Mouse (Mus musculus) A20 (cell line): Measurements from ENCODE around the gene Secisbp2.
A peak's percentile ranks its signal among the peaks of the same experiment; 100 is the strongest.
"Not testable (repeated sequence)": the region's sequence is repeated elsewhere in the genome, so short reads cannot be mapped to it uniquely, and the experiment has no call there.

ENCODE experiments used
- DNase-seq: peaks from one replicate; pipeline ENCODE4 v3.0.0-alpha.2; 2011; ENCODE audit warnings: low read depth, low spot score

The Secisbp2 gene

GRCm38 (mm10) chr13:51651408-51652064 lies at the start of gene Secisbp2:
Secisbp2 (plus strand) TSS chr13:51651697.
- DNase-seq = peak; percentile 95

- DNase-seq = no peak
Observed at GRCm38 (mm10) chr13:51602764-51603163, 48.7 kb upstream of the Secisbp2 start.

GRCm38 (mm10) chr13:51603221-51603893 lies 48.1 kb upstream of the Secisbp2 start:
- no peak for DNase-seq

DNA sequence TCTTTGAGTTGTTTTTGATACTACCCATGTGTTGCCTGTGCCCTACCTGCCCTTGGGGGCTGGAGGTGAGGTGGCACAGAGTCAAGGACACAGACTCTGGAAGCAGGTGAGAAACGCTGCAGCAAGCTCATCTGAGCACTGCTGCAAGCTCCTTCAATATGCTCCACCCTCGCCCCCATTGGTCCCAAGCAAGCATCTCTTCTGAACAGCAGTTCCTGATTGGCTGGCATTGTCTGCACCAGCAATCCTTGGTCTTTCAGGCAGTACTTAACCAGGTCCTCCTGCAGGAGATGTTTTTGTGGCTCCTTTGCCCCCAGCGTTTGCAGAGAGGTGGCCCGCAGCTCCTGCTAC lies 47.6 kb upstream of the Secisbp2 start:
- DNase-seq = no peak

GRCm38 (mm10) chr13:51609231-51609630 lies 42.3 kb upstream of the Secisbp2 start:
- peak; percentile 30 for DNase-seq

DNA sequence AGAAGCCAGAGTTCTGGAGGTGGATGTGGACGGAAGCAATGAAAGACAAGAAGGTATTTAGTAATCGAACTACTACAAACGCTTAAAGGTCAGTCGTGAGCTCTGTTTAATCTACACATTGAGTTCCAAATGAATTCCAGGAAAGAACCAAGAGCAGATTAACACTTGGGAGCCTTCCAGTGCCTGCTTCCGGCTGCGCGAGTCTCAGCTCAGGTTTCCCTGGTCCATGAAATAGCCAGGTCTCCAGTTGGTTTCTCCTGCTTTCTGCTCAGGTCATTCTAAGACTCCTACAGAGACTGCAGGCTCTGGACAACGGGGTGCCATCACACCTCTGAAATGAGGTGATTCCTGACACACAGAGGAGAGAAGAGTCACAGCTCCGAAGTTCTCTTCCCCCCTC lies 40.4 kb upstream of the Secisbp2 start:
- DNase-seq = no peak

GRCm38 (mm10) chr13:51611500-51611899 lies 40.0 kb upstream of the Secisbp2 start:
- no peak for DNase-seq

DNA sequence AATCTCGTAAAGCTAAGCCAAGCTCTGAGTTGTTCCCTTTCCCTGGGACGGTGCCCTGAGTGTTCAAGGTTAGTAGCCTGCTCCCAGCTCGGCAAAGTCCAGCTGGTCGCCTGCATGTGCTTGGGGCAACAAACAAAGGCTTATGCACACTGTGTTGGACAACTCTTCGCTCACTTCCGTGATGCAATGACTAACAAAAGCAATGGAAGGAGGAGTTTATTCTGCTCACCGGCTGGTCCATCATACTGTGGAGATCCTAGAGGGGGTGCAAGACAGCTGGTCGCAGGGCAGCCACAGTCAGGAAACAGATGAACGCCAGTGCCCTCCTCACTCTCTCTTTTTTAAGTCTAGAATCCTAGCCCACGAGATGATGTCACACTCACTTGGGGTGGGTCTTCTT lies 35.7 kb upstream of the Secisbp2 start:
- DNase-seq = no peak

- DNase-seq = no peak
Observed at GRCm38 (mm10) chr13:51616417-51617044, 35.0 kb upstream of the Secisbp2 start.

GRCm38 (mm10) chr13:51617306-51617705 lies 34.2 kb upstream of the Secisbp2 start:
- no peak for DNase-seq

GRCm38 (mm10) chr13:51617861-51618260 lies 33.6 kb upstream of the Secisbp2 start:
- peak; percentile 53 for DNase-seq

- DNase-seq = no peak
Observed at GRCm38 (mm10) chr13:51618602-51619001, 32.9 kb upstream of the Secisbp2 start.

DNA sequence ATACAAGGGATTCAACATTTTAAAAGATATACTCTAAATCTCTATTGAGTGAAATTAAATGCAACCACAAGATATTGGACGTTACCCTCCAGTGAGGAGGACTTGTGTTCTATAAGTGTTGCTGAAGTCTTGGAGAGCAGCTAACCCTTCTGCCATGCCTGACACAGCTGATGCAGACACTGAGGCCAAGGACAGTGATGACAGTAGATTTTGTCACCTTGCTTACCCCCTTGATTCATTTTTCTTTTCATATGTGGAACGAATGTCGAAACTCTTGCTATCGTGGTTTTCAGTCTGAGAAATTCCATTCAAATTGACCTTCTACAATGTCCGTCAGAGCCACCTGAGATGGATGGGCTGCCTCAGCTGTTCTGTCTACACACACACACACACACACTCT lies 28.9 kb upstream of the Secisbp2 start:
- no peak for DNase-seq

DNA sequence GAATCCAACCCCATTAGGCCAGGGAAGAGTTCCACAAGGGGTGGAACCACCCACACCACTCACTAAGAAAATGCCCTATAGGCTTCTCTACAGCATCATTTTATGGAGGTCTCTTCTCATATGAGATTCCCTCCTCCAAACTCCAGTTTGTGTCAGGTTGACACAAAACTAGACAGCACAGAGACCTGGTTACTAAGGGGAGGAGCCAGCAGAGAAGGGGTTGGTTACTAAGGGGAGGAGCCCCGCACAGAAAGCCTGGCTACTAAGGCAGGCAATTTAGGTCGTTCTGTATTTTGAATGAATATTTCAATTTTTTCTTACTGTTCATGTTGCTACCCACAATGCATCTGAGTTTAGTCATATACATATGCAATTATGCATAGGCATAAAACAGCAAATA lies 27.8 kb upstream of the Secisbp2 start:
- DNase-seq = no peak

GRCm38 (mm10) chr13:51628273-51628848 lies 23.1 kb upstream of the Secisbp2 start:
- no peak for DNase-seq

GRCm38 (mm10) chr13:51631354-51631992 lies 20.0 kb upstream of the Secisbp2 start:
- DNase-seq = no peak

GRCm38 (mm10) chr13:51632560-51633218 lies 18.8 kb upstream of the Secisbp2 start:
- no peak for DNase-seq

DNA sequence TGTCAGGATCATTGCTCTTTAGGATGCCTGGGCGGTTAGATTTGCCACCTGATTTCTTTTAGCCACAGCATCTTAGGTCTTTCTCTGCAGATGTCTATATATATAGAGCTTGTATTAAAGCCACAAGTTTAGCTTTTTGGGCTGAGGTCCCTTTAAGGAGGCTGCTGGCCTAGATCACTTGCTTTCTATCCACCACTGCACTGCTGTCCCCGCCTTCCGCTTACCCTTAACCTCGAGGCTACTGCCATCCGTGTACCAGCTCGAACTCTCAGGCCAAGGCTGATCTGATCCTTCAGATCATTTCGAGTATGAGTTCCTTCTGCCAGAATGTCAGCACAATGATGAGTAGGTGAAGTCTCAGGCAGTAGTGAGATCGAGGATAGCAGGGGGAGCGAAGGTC lies 16.1 kb upstream of the Secisbp2 start:
- not testable (repeated sequence) for DNase-seq

DNA sequence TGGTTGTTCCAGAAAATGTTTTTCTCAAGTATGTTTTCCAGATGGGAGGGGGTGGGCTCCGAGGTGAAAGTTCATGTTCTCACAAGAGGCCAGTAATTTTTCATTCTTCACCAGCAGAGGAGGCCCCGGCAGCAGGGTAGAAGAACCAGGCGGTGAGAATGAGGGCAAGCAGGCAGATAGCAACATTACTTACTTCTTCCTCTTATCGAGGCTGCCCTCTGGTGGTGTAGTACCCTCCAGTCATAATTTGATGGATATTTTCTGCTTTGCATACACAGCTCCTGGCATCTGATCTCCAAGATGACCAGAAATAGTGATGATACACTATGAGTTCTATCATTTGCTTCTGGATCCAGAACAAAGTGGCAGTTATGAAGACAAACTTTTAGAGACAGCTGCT lies 12.5 kb upstream of the Secisbp2 start:
- DNase-seq = peak; percentile 61

GRCm38 (mm10) chr13:51641424-51641823 lies 10.1 kb upstream of the Secisbp2 start:
- DNase-seq = no peak

GRCm38 (mm10) chr13:51642171-51642778 lies 9.2 kb upstream of the Secisbp2 start:
- DNase-seq = no peak
